Mouse (Mus musculus) hindbrain, embryonic 15.5 days (tissue): ENCODE results near the gene Ppp3ca. TPM values are rescaled to one million over a fixed set of nuclear protein-coding genes. Genes with fewer than 3 reads are reported as not detected.

Experiments
- ATAC-seq: fragments of 200-750 bp; cut with Nextera tagmentation; 2 replicates; pipeline ENCODE4 v1.8.0; 2017; ENCODE audit warnings: low read depth, moderate number of reproducible peaks, moderate TSS enrichment; ENCODE audit not compliant: low FRiP score
- H3K27ac ChIP-seq: fragments of 300-500 bp; sonication (generic); replicated peaks from 2 replicates; pipeline ENCODE4 v1.5.1; 2015; ENCODE audit warnings: mild to moderate bottlenecking, inconsistent platforms
- H3K27me3 ChIP-seq: fragments of 300-500 bp; sonication (generic); 2 replicates; pipeline ENCODE4 v1.6.1; 2015; ENCODE audit warnings: control low read depth, inconsistent platforms
- H3K36me3 ChIP-seq: fragments of 300-500 bp; sonication (generic); 2 replicates; pipeline ENCODE4 v1.6.1; 2015; ENCODE audit warnings: control low read depth, inconsistent platforms
- H3K4me1 ChIP-seq: fragments of 300-500 bp; sonication (generic); replicated peaks from 2 replicates; pipeline ENCODE4 v1.6.1; 2015; ENCODE audit warnings: control low read depth, inconsistent platforms
- H3K4me2 ChIP-seq: fragments of 300-500 bp; sonication (generic); 2 replicates; pipeline ENCODE4 v1.6.1; 2015; ENCODE audit warnings: moderate library complexity, mild to moderate bottlenecking, inconsistent platforms
- H3K4me3 ChIP-seq: fragments of 300-500 bp; sonication (generic); 2 replicates; pipeline ENCODE4 v1.5.1; 2015; ENCODE audit warnings: mild to moderate bottlenecking, inconsistent platforms
- H3K9ac ChIP-seq: fragments of 300-500 bp; sonication (generic); 2 replicates; pipeline ENCODE4 v1.6.1; 2015; ENCODE audit warnings: inconsistent platforms
- H3K9me3 ChIP-seq: fragments of 300-500 bp; sonication (generic); 2 replicates; pipeline ENCODE4 v1.6.1; 2016; ENCODE audit warnings: control low read depth, inconsistent platforms
- WGBS: fragments of 180-500 bp; shearing (Covaris S2); methylation state at CpG from one replicate; pipeline ENCODE4 v1.1.7; 2015; 5-methylcytosine and 5-hydroxymethylcytosine counted together
- polyA plus RNA-seq: library from polyadenylated mRNA; unstranded; fragments of >200 nt; fragmentation: Nextera tagmentation; extraction: Ambion mirVana; gene quantifications from 2 replicates; pipeline ENCODE4 v1.2.1, GENCODE M21; 2015

The Ppp3ca gene
- polyA plus RNA-seq, 1 experiment from 2014 or later, result 180 TPM

DNA sequence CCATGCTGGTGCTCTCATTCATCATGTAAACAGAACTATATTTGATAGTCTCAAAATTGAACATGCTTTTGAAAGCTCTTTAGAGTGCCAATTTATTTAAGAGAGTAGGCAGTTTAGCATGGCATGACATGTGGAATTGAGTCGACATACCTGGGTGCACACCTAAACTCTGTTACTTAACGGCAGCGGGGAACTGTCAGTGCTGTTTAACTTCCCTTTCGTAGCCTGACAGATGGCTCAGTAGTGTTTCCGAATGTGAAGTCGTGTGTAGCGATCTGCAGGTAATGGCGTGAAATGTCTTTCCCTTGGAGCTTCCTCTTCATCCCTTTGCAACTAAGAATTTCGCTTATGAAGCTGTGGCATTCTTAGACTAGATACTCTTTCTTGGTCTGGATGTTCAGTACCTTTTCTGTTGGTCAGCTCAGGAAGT lies 107.9 kb downstream of the Ppp3ca start:
- no peaks in the 10 kb centered on the region for H3K27me3 ChIP-seq
- peaks cover 11% of the 10 kb centered on the region for H3K4me1 ChIP-seq
- H3K4me3 ChIP-seq, result no peak overlapping the region
- no peak overlapping the region for H3K4me2 ChIP-seq
- WGBS, result 82% methylated on average over 9 of the region's 9 CpGs
- H3K27ac ChIP-seq, result no peak overlapping the region
- H3K9me3 ChIP-seq, result no peaks in the 10 kb centered on the region
- no peak overlapping the region for H3K9ac ChIP-seq
- ATAC-seq, result no peak
- H3K36me3 ChIP-seq, result no peaks in the 10 kb centered on the region

DNA sequence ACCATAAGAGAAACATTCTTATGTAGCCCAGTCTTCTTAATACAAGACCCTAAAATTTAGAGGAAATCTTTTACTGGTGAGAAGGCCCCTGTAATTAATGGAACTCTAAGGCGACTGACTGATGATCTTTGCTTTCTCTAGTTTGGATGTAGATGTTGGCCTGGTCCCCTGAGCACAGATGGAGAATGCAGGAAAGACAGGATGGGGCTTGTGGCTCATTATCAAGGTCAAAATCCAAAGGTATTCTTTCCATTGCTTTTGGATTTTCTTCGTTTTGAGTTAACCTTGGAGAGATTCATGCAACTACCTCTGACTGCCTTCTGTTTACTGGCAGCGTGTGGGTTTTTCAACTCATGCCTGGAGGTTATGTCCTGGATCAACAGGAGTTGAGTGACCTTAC lies 110.4 kb downstream of the Ppp3ca start:
- no peak for ATAC-seq
- Histone ChIP-seq H3K36me3 (no peaks in the 10 kb centered on the region), H3K4me1 (peaks cover 7% of the 10 kb centered on the region), H3K27ac (no peak overlapping the region), H3K9me3 (no peaks in the 10 kb centered on the region), H3K27me3 (no peaks in the 10 kb centered on the region), H3K4me3 (no peak overlapping the region), H3K4me2 (no peak overlapping the region), H3K9ac (no peak overlapping the region)
- 89% methylated on average over 3 of the region's 3 CpGs for WGBS

DNA sequence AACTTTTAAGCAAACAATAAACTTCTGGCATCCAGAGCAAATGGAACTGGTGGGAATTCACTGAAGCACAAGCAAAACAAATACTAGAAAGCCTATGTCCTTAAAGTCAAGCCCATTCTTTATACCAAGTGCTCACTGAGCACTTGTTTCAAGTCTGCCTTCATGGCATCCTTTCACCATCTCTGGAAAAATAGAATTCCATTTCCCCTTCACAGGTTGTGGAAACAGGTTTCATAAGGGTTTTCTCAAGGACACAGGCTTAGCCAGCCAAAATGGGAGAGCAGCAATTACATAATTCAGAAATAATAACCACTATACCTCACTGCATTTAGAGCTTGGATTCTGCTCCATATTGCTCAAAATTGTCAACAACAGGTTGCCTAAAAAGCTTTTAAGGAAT lies 112.1 kb downstream of the Ppp3ca start:
- no peak overlapping the region for H3K9ac ChIP-seq
- ATAC-seq, result no peak
- peaks cover 7% of the 10 kb centered on the region for H3K4me1 ChIP-seq
- H3K27me3 ChIP-seq, result no peaks in the 10 kb centered on the region
- H3K27ac ChIP-seq, result no peak overlapping the region
- H3K36me3 ChIP-seq, result no peaks in the 10 kb centered on the region
- no peaks in the 10 kb centered on the region for H3K9me3 ChIP-seq
- H3K4me3 ChIP-seq, result no peak overlapping the region
- H3K4me2 ChIP-seq, result no peak overlapping the region

DNA sequence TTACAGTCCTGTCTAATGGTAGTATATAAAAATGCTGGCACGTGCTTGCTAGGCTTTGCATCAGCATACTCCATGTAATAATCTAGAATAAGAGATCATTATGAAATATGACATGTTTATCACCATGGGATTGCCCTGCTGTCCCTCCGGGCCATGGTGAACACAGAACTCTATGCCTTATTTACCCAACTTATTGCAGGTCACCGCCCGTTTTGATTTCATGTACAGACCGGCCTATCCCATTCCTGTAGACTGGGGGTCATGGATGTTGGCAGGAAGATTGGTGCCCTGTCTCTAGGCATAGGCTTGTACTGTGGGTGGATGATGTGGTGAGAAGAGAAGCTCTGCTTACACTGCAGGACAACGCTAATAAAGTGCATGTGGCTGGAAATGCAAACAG lies 115.8 kb downstream of the Ppp3ca start:
- WGBS, result 92% methylated on average over 6 of the region's 6 CpGs
- peaks cover 7% of the 10 kb centered on the region for H3K4me1 ChIP-seq
- no peaks in the 10 kb centered on the region for H3K36me3 ChIP-seq
- H3K27me3 ChIP-seq, result no peaks in the 10 kb centered on the region
- H3K27ac ChIP-seq, result no peak overlapping the region
- no peak overlapping the region for H3K4me3 ChIP-seq
- H3K9ac ChIP-seq, result no peak overlapping the region
- no peak for ATAC-seq
- H3K9me3 ChIP-seq, result no peaks in the 10 kb centered on the region
- no peak overlapping the region for H3K4me2 ChIP-seq

DNA sequence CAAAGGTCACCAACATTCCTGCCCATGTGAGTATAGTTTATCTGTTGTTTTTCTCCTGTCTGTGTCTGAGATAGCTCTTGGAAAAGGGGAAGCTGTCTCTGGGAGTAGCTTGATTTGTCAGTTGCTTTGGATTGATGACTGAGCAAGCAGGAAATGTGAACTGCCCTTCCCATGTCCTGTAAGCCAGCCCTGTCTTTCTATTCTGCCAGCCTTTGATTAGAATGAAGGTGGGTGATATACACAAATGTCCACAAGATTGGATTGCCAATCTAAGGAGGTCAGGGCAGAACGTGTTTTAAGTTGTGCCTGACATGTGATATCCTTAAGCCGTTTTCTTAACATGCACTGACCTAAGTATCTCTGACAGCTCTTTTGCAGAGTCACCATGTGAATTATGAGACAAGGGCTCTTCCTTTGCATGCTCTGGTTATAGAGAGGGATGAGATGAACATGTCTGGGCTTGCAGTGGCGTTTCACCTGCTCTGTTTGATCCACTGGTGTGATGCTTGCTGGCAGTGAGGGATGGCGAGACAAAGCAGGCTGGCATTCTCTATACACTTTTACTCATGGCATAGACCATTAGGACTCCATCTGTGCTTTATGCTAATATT lies 120.4 kb downstream of the Ppp3ca start:
- H3K4me1 ChIP-seq, result peaks cover 27% of the 10 kb centered on the region
- H3K36me3 ChIP-seq, result no peaks in the 10 kb centered on the region
- H3K4me2 ChIP-seq, result no peak overlapping the region
- peak; percentile 12; the same call in 1 of the 2 replicates for ATAC-seq
- H3K27ac ChIP-seq, result peak overlapping the region; percentile 12; the same call in 1 of the 2 replicates
- WGBS, result 55% methylated on average over 4 of the region's 4 CpGs
- H3K9ac ChIP-seq, result no peak overlapping the region
- H3K27me3 ChIP-seq, result no peaks in the 10 kb centered on the region
- H3K9me3 ChIP-seq, result no peaks in the 10 kb centered on the region
- H3K4me3 ChIP-seq, result no peak overlapping the region

DNA sequence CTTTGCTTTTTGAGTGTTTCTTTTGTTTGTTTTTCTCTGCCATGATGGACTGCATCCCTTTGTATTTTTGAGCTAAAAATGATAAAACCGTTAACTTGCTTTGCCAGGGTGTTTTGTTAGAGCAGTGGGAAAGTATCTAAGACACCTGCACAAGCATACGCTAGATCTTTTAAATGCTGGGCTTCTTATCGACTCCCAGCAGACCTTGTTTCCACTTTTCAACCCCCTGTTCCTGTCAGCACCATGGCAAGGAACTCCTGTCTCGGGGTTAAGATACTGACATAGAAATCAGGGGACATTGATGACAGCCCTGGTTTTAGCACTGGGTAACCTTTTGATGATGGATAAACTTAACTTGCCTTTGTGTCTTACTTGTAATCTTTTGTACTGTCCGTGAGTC lies 121.5 kb downstream of the Ppp3ca start:
- Histone ChIP-seq H3K36me3 (no peaks in the 10 kb centered on the region), H3K9ac (no peak overlapping the region), H3K27ac (no peak overlapping the region), H3K9me3 (no peaks in the 10 kb centered on the region), H3K4me2 (no peak overlapping the region), H3K27me3 (no peaks in the 10 kb centered on the region), H3K4me3 (no peak overlapping the region), H3K4me1 (peaks cover 27% of the 10 kb centered on the region)
- 87% methylated on average over 5 of the region's 5 CpGs for WGBS
- ATAC-seq, result no peak

DNA sequence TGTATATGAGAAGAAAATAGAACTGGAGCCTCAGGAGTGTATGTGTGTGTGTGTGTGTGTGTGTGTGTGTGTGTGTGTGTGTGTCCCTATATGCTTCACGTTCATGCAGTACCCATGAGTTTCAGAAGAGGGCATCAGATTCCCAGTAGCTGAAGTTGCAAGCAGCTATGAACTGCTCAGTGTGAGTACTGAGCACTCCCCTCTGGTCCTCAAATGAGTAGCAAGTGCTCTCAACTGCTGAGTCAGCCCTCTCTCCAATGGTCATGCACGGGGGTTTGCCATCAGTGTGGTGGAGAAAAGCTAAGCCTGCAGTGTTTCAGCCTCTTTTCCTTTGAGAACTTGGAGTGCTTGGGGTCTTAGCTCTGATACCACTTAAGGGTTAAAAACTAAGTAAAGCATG lies 122.0 kb downstream of the Ppp3ca start:
- peaks cover 27% of the 10 kb centered on the region for H3K4me1 ChIP-seq
- H3K27me3 ChIP-seq, result no peaks in the 10 kb centered on the region
- H3K4me2 ChIP-seq, result no peak overlapping the region
- ATAC-seq, result 0 out of 2 replicates have a peak, but pooled peaks have one; percentile 10
- H3K9me3 ChIP-seq, result no peaks in the 10 kb centered on the region
- no peak overlapping the region for H3K27ac ChIP-seq
- H3K9ac ChIP-seq, result no peak overlapping the region
- H3K4me3 ChIP-seq, result no peak overlapping the region
- WGBS, result 86% methylated on average over 2 of the region's 2 CpGs
- H3K36me3 ChIP-seq, result no peaks in the 10 kb centered on the region

DNA sequence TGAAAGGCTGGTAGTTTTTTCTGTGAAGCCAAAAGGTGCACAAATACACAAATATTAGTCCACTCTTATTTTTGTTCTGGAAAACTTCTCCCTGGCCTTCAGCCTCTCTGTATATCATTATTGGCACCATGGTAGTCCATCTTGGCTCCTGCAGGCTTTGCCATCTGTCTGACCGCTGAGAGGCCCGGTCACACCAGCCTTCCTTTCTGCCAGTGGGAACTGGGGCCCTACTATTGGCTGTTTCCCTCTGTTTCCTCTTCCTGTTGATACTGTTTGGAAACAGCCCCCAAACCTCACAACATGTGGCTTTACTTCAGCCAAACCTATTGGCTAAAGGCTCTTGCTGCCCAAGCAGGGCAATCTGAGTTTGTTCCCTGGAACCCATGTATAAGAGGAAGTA lies 123.5 kb downstream of the Ppp3ca start:
- Histone ChIP-seq H3K9me3 (no peaks in the 10 kb centered on the region), H3K4me2 (no peak overlapping the region), H3K4me1 (peaks cover 27% of the 10 kb centered on the region), H3K9ac (no peak overlapping the region), H3K27ac (no peak overlapping the region), H3K4me3 (no peak overlapping the region), H3K36me3 (peaks cover 3% of the 10 kb centered on the region; the same call in 1 of the 2 replicates), H3K27me3 (no peaks in the 10 kb centered on the region)
- WGBS, result 83% methylated on average over 2 of the region's 2 CpGs
- ATAC-seq, result no peak

DNA sequence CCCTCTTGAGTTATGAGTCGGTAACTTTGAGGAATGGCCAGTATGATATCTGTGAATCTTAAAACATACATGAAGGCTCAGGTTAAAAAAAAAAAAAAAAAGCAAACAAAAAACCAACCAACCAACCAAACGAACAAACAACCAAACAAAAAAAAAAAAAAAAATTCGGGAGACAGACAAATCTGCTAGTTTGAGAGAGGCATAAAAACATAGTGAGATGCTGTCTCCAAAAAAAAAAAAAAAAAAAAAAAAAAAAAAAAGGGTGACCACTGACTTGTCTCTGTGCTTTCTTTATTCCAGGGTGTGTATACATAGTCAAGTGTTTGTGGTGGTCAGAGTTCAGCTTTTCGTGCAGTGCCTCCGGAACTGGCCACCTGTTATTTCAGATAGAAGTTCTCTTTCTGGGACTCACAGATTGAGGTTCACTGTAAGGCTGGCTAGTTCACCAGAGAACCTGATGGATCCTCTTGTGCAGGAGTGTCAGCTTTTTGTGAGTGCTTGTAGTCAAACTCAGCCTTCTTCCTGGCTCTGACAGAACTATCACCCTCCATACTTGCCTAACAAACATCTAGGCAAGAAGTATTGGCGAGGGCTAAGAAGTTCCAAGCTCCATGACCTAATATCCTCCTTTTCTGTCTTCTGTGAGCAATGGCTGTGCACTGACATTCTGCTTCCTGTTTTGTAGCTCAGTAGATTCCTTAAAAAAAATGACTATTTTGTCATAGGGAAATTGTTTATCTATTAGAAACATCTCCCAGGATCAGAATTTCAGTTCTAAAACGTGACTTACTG lies 124.7 kb downstream of the Ppp3ca start:
- Histone ChIP-seq H3K9ac (no peak overlapping the region), H3K9me3 (no peaks in the 10 kb centered on the region), H3K4me2 (no peak overlapping the region), H3K4me3 (no peak overlapping the region), H3K4me1 (peaks cover 27% of the 10 kb centered on the region), H3K36me3 (peaks cover 6% of the 10 kb centered on the region; the same call in 1 of the 2 replicates), H3K27ac (no peak overlapping the region), H3K27me3 (no peaks in the 10 kb centered on the region)
- no peak for ATAC-seq
- WGBS, result 88% methylated on average over 7 of the region's 7 CpGs

DNA sequence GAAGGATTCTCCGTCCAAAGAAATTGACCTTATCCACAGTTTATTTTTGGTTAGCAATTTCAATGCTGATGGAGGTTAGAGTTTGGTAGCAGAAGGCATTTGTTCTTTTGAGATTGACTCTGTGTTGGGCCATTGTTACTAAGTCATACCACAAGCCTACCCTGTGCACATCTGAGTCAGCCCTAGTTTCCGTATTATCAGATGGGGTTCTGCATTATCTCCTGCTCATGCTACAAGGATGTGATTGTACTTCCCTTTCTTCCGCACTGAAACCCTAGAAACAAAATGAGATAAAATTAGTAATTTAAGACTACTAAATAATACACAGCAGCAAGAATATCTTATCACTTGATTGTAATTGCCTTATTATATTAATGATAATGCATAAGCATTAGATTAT lies 129.0 kb downstream of the Ppp3ca start:
- WGBS, result 96% methylated on average over 3 of the region's 3 CpGs
- no peak overlapping the region for H3K4me3 ChIP-seq
- H3K4me1 ChIP-seq, result no peaks in the 10 kb centered on the region
- no peaks in the 10 kb centered on the region for H3K27me3 ChIP-seq
- no peak overlapping the region for H3K4me2 ChIP-seq
- H3K9ac ChIP-seq, result no peak overlapping the region
- no peaks in the 10 kb centered on the region for H3K9me3 ChIP-seq
- peaks cover 9% of the 10 kb centered on the region; the same call in 1 of the 2 replicates for H3K36me3 ChIP-seq
- ATAC-seq, result no peak
- H3K27ac ChIP-seq, result no peak overlapping the region

DNA sequence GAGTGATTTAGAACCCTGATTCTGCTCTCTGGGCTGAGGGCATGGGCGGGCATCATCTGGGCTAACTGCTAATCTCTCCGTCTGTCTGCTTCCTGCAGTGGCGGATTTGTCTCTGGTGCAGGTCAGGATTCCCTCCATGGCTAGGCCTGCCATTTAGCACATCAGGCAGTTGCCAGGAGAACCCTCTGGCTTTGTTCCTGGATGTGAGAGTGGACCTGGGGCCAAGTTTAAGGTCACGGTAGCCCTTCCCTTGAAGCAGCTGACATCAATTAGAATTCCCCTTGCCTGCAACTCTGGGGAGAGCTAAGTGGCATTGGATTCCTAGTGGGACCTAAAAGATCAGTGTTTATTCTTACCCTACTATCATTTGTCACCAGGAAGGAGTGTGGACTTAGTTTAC lies 132.7 kb downstream of the Ppp3ca start:
- Histone ChIP-seq H3K27me3 (no peaks in the 10 kb centered on the region), H3K36me3 (peaks cover 9% of the 10 kb centered on the region; the same call in 1 of the 2 replicates), H3K4me1 (no peaks in the 10 kb centered on the region), H3K9ac (no peak overlapping the region), H3K27ac (no peak overlapping the region), H3K9me3 (no peaks in the 10 kb centered on the region), H3K4me2 (no peak overlapping the region), H3K4me3 (no peak overlapping the region)
- no peak for ATAC-seq
- 78% methylated on average over 4 of the region's 4 CpGs for WGBS

DNA sequence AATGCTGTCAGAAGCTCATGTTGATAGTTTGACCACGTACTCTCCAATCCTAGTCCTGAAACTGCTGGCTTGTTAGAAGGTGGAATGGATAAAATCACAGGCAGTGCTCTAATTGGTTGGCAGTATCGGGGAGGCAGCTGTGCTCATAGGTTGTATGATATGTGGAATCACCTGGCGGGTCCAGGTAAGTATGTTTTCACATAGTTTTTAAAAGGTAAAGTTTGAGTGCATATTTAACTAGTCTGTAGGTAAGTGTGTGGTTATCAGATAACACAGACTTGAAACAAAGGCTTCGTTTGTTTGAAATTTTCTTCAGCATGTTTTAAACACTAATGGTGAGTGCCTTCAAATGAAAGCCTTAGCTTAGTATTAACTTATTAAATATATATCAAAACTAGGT lies 136.0 kb downstream of the Ppp3ca start:
- no peaks in the 10 kb centered on the region for H3K9me3 ChIP-seq
- H3K9ac ChIP-seq, result no peak overlapping the region
- WGBS, result 96% methylated on average over 4 of the region's 4 CpGs
- H3K36me3 ChIP-seq, result no peaks in the 10 kb centered on the region
- no peak for ATAC-seq
- no peak overlapping the region for H3K4me3 ChIP-seq
- no peak overlapping the region for H3K4me2 ChIP-seq
- H3K27me3 ChIP-seq, result no peaks in the 10 kb centered on the region
- no peaks in the 10 kb centered on the region for H3K4me1 ChIP-seq
- H3K27ac ChIP-seq, result no peak overlapping the region
